10 mouse cellular contexts compared by ENCODE assay signal in the genomic region with DNA sequence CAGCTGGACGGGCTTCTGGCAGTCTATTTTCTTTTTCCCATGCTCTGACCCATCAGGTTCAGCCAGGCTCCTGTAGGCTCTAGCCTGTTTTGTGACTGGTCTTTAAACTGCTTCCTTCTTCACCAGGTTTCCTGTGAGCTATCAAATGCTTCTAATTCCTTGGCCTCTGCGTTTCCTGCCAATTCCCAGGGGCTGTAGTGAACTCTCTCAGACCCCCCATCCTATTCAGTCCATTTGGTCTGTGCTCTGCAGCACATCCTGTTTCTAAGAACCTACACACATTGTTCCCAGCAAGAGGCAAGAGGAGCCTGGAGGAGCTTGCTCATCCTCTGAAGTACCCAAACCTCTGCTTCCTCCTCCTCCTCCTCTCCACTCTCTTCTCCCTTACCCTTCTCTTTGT.
DNase-seq lines count a peak whose midpoint lies in the region; ATAC-seq lines count a peak whose summit lies in the region.
"Had no signal": no experiment of that assay in that cellular context is flagged by ENCODE, and none has a peak within 500 bp of the region (broad histone marks: within the 10 kb centered on the region; RNA-seq: fewer than 3 reads in every experiment).

No protein-coding gene starts in this region.

- no peaks in the 10 kb centered on the region for H3K9me3 ChIP-seq in heart, embryonic 16.5 days (replicated peaks; ENCODE audit: control insufficient read depth, low read length)
- H3K9me3 ChIP-seq: hindbrain, embryonic 15.5 days; megakaryocyte, embryonic 14.5 days had no signal

- peaks cover 10% of the 10 kb centered on the region; the same call in 1 of the 2 replicates for H3K4me1 ChIP-seq in heart, embryonic 16.5 days (ENCODE audit: control insufficient read depth, insufficient read depth, low read length)
- H3K4me1 ChIP-seq: hindbrain, embryonic 15.5 days; megakaryocyte, embryonic 14.5 days had no signal

- no peaks in the 10 kb centered on the region for H3K27me3 ChIP-seq in heart, embryonic 16.5 days (ENCODE audit: control insufficient read depth, insufficient read depth, low read length)
- H3K27me3 ChIP-seq: hindbrain, embryonic 15.5 days had no signal

- peak overlapping the region; percentile 79 for H3K27ac ChIP-seq in heart, embryonic 16.5 days (ENCODE audit: low read length)
- H3K27ac ChIP-seq: hindbrain, embryonic 15.5 days had no signal

- no peak overlapping the region for H3K4me2 ChIP-seq in heart, embryonic 16.5 days (ENCODE audit: low read depth, low read length)
- H3K4me2 ChIP-seq: hindbrain, embryonic 15.5 days had no signal

- DNase-seq in adrenal gland, adult 2 months, result peak; percentile 38
- no peak for DNase-seq in adrenal gland, postnatal 10 days
- peak; percentile 14 for DNase-seq in NIH3T3 (ENCODE audit: low read depth)
- DNase-seq in kidney, postnatal 36 days, result peak; percentile 51 to 61
- no peak for DNase-seq in left cerebral cortex, postnatal 25 days (ENCODE audit: low spot score in 2 of 2)
- no peak for DNase-seq in cerebellum, postnatal 4 days (ENCODE audit: low spot score in 2 of 2)
- DNase-seq in MN1 (ENCODE audit: low spot score), result no peak

- no peak overlapping the region for H3K4me3 ChIP-seq in heart, embryonic 16.5 days (ENCODE audit: low read length)
- H3K4me3 ChIP-seq: hindbrain, embryonic 15.5 days; megakaryocyte, embryonic 14.5 days had no signal

- H3K9ac ChIP-seq in heart, embryonic 16.5 days (ENCODE audit: low read length), result no peak overlapping the region
- H3K9ac ChIP-seq: hindbrain, embryonic 15.5 days had no signal

- ATAC-seq in heart, embryonic 16.5 days (replicated peaks; ENCODE audit: extremely low read depth, insufficient read depth, low FRiP score), result peak; percentile 87

- no peaks in the 10 kb centered on the region for H3K36me3 ChIP-seq in heart, embryonic 16.5 days (ENCODE audit: control insufficient read depth, insufficient read depth)
- H3K36me3 ChIP-seq: hindbrain, embryonic 15.5 days had no signal

- intact Hi-C loops in left cerebral cortex, postnatal 25 days (cut with DNase I), result no loop called here

- 48% methylated on average over 2 of the region's 2 CpGs for WGBS in heart, embryonic 16.5 days

Comparison
In these comparisons a context has a peak if more than half of its experiments do, and no peak if none do; other contexts are left out.
1. DNase-seq: peak in adrenal gland, adult 2 months (single experiment), NIH3T3 (single experiment) and kidney, postnatal 36 days (2 of 2); none in adrenal gland, postnatal 10 days (single experiment), left cerebral cortex, postnatal 25 days (0 of 2), cerebellum, postnatal 4 days (0 of 2) and MN1 (single experiment).